Mouse (Mus musculus): ENCODE data around the gene Slc7a14. TPM values are rescaled to one million over a fixed set of nuclear protein-coding genes. Genes with fewer than 3 reads are reported as not detected.

The Slc7a14 gene
- polyA plus RNA-seq, 1 experiment from 2014 or later = 0.11 TPM

DNA sequence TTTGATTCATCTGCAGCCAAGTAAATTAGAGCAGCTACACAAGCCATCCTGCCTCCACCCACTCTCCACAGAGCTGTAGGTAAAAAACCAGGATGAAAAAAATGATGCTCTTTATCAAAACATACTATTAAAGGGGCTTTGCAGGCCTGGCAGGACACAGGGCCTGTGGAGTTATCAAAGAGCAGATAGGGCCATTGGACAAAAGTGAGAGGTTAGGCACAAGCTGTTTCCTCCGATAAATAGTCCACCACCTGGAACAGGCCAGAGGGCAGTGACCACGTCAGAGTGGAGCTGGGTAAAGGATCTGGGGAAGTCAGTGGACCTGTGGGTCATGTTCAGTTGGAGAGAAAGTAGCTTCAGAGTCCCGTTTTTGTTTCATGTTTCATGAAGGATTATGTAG is 57.6 kb downstream of the Slc7a14 start:
- no peaks in the 10 kb centered on the region for H3K9me3 ChIP-seq (ENCODE audit: control insufficient read depth, low read length)
- H3K4me1 ChIP-seq (ENCODE audit: control insufficient read depth, insufficient read depth, low read length) = no peaks in the 10 kb centered on the region
- H3K4me2 ChIP-seq (replicated peaks; ENCODE audit: low read depth, low read length) = no peak overlapping the region
- 62% methylated on average over 3 of the region's 3 CpGs for WGBS
- no peak for ATAC-seq (ENCODE audit: low FRiP score, low TSS enrichment)
- no peak overlapping the region for H3K27ac ChIP-seq (ENCODE audit: low read depth, low read length)
- no peaks in the 10 kb centered on the region for H3K36me3 ChIP-seq (ENCODE audit: control insufficient read depth, insufficient read depth, low read length)
- H3K27me3 ChIP-seq (ENCODE audit: control insufficient read depth, insufficient read depth, low read length) = no peaks in the 10 kb centered on the region
- H3K4me3 ChIP-seq (ENCODE audit: low read length) = no peak overlapping the region
- no peak overlapping the region for H3K9ac ChIP-seq (ENCODE audit: low read depth, low read length)

DNA sequence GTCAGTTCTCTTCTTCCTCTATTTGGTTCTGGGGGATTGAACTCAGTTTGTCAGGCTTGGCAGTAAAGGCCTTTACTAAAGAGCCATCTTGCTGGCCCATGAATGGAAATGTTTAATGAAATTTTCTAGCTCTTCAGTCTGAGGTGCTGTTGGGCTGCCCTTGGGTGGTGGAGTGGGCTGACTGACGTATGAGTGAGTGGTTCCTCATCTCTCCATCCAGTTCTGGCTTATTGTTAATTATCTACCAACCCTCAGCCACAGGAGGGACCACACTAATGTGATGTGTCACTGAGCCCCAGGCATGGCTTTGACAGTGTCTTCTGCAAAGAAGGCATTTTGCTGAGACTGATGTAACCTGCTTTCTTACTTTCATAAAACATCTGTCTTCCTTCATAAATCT is 66.7 kb downstream of the Slc7a14 start:
- Histone ChIP-seq H3K9me3 (ENCODE audit: control insufficient read depth, low read length) (no peaks in the 10 kb centered on the region; the same call in 1 of the 2 replicates), H3K27ac (ENCODE audit: low read depth, low read length) (no peak overlapping the region), H3K4me3 (ENCODE audit: low read length) (no peak overlapping the region), H3K9ac (ENCODE audit: low read depth, low read length) (no peak overlapping the region), H3K4me2 (replicated peaks; ENCODE audit: low read depth, low read length) (no peak overlapping the region), H3K36me3 (ENCODE audit: control insufficient read depth, insufficient read depth, low read length) (no peaks in the 10 kb centered on the region), H3K27me3 (ENCODE audit: control insufficient read depth, insufficient read depth, low read length) (no peaks in the 10 kb centered on the region), H3K4me1 (ENCODE audit: control insufficient read depth, insufficient read depth, low read length) (no peaks in the 10 kb centered on the region)
- WGBS = 57% methylated on average over 1 of the region's 1 CpGs
- ATAC-seq (ENCODE audit: low FRiP score, low TSS enrichment) = no peak

DNA sequence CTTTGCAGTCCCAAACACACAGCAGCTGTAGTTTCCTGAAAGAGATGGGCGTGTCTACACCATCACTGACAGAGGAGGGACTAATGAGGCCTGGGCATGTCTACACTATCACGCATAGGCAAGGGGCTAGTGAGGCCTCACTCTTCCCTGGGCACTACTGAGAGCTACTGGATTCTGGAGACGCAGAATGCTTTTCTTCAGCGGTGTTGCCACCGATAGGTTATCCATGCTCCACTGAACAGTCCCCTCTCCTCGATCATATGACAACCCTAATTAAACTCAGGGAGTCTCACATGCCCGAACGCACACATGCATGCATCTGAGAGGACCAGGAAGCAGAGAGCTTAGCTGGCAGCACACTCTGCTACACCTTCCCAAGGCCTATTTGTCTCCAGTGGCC is 69.3 kb downstream of the Slc7a14 start:
- Histone ChIP-seq H3K4me2 (replicated peaks; ENCODE audit: low read depth, low read length) (no peak overlapping the region), H3K27ac (ENCODE audit: low read depth, low read length) (no peak overlapping the region), H3K9ac (ENCODE audit: low read depth, low read length) (no peak overlapping the region), H3K36me3 (ENCODE audit: control insufficient read depth, insufficient read depth, low read length) (no peaks in the 10 kb centered on the region), H3K27me3 (ENCODE audit: control insufficient read depth, insufficient read depth, low read length) (no peaks in the 10 kb centered on the region), H3K4me3 (ENCODE audit: low read length) (no peak overlapping the region), H3K4me1 (ENCODE audit: control insufficient read depth, insufficient read depth, low read length) (peaks cover 5% of the 10 kb centered on the region), H3K9me3 (ENCODE audit: control insufficient read depth, low read length) (no peaks in the 10 kb centered on the region; the same call in 1 of the 2 replicates)
- WGBS = 52% methylated on average over 8 of the region's 8 CpGs
- peak; percentile 84 for ATAC-seq (ENCODE audit: low FRiP score, low TSS enrichment)

DNA sequence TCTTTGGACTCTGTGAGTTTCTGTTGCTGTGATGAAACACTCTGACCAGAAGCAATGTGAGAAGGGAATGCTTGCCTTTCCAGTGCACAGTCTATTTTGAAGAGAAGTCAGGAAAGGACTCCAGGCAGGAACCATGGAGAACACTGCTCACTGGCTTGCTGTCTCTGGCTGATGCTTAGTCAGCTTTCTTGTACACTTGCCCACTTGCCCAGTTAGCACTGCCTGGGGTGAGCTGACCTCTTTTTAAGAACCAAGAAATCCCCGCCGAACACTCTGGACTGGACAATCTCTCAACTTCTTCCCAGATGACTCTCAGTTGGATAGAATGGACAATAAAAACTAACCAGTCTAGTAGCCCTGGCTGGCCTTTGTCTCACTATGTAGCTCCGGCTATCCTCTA is 70.5 kb downstream of the Slc7a14 start:
- no peaks in the 10 kb centered on the region for H3K27me3 ChIP-seq (ENCODE audit: control insufficient read depth, insufficient read depth, low read length)
- WGBS = 93% methylated on average over 3 of the region's 3 CpGs
- H3K9ac ChIP-seq (ENCODE audit: low read depth, low read length) = no peak overlapping the region
- no peaks in the 10 kb centered on the region; the same call in 1 of the 2 replicates for H3K9me3 ChIP-seq (ENCODE audit: control insufficient read depth, low read length)
- no peak overlapping the region for H3K4me2 ChIP-seq (replicated peaks; ENCODE audit: low read depth, low read length)
- no peak overlapping the region for H3K27ac ChIP-seq (ENCODE audit: low read depth, low read length)
- no peak overlapping the region for H3K4me3 ChIP-seq (ENCODE audit: low read length)
- no peaks in the 10 kb centered on the region for H3K36me3 ChIP-seq (ENCODE audit: control insufficient read depth, insufficient read depth, low read length)
- ATAC-seq (ENCODE audit: low FRiP score, low TSS enrichment) = no peak
- H3K4me1 ChIP-seq (ENCODE audit: control insufficient read depth, insufficient read depth, low read length) = peaks cover 14% of the 10 kb centered on the region

DNA sequence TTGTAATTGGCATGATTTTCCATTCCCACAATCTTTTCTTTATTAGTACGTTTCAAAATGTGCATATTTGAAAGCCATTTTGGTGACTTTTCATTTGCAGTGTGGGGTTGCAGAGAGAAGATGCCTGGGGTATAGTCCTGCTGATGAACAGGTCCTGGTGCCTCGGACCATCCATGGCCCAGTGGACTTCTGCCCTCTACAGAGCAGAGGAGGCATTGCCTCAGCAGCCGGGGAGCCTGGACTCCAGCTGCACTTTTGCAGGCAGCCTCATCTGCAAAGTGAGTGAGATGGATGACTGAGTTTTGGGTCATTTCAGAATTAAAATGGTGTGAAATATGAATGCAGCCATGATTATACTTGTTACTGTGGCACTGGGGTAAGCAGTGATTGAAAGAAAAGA is 72.2 kb downstream of the Slc7a14 start:
- no peak overlapping the region for H3K27ac ChIP-seq (ENCODE audit: low read depth, low read length)
- H3K9ac ChIP-seq (ENCODE audit: low read depth, low read length) = no peak overlapping the region
- WGBS = 44% methylated on average over 3 of the region's 3 CpGs
- H3K4me3 ChIP-seq (ENCODE audit: low read length) = no peak overlapping the region
- H3K36me3 ChIP-seq (ENCODE audit: control insufficient read depth, insufficient read depth, low read length) = no peaks in the 10 kb centered on the region
- peaks cover 20% of the 10 kb centered on the region for H3K4me1 ChIP-seq (ENCODE audit: control insufficient read depth, insufficient read depth, low read length)
- ATAC-seq (ENCODE audit: low FRiP score, low TSS enrichment) = no peak
- no peak overlapping the region for H3K4me2 ChIP-seq (replicated peaks; ENCODE audit: low read depth, low read length)
- no peaks in the 10 kb centered on the region for H3K27me3 ChIP-seq (ENCODE audit: control insufficient read depth, insufficient read depth, low read length)
- H3K9me3 ChIP-seq (ENCODE audit: control insufficient read depth, low read length) = no peaks in the 10 kb centered on the region; the same call in 1 of the 2 replicates

DNA sequence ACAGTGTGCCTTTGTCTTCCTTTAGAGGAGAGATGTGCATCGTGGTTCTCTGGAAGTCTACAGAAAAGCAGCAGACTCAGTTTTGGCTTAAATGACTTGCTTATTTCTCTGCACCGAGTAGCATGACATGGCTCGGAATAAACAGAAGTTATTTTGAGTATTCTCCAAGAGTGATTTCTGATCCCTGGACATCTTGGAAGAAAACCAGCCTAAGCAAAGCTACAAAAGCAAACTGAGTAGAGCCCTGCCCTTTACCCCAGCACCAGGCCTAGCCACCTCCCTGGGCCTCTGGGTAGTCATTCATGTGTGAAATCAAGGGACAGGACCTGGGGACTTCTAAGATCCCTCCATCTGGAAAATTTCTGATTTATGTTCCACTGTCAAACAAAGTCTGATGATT is 74.0 kb downstream of the Slc7a14 start:
- H3K4me3 ChIP-seq (ENCODE audit: low read length) = no peak overlapping the region
- no peak overlapping the region for H3K4me2 ChIP-seq (replicated peaks; ENCODE audit: low read depth, low read length)
- peak overlapping the region; percentile 76 for H3K27ac ChIP-seq (ENCODE audit: low read depth, low read length)
- H3K9me3 ChIP-seq (ENCODE audit: control insufficient read depth, low read length) = no peaks in the 10 kb centered on the region
- no peaks in the 10 kb centered on the region for H3K36me3 ChIP-seq (ENCODE audit: control insufficient read depth, insufficient read depth, low read length)
- peaks cover 28% of the 10 kb centered on the region for H3K4me1 ChIP-seq (ENCODE audit: control insufficient read depth, insufficient read depth, low read length)
- 54% methylated on average over 3 of the region's 3 CpGs for WGBS
- no peaks in the 10 kb centered on the region for H3K27me3 ChIP-seq (ENCODE audit: control insufficient read depth, insufficient read depth, low read length)
- H3K9ac ChIP-seq (ENCODE audit: low read depth, low read length) = no peak overlapping the region
- peak; percentile 23; the same call in 1 of the 2 replicates for ATAC-seq (ENCODE audit: low FRiP score, low TSS enrichment)

DNA sequence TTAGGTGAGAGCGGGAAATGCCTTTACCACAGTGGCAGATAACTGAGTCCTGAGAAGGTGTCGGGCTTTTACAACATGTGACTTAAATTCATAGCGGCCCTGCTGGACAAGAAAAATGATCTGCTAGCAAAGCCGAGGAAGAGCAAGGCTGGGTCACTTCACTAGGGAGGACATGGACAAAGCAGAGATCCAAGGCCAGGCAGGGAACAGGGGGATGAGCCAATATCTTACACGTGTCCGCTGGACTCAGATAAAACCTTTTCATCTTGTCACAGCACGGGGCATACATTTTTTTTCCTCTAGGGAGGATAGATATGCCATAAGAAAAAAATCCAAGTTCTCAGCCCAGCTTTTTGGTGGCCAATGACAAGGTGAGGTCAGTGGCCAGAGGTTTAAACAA is 75.8 kb downstream of the Slc7a14 start:
- H3K27ac ChIP-seq (ENCODE audit: low read depth, low read length) = peak overlapping the region; percentile 79
- H3K4me2 ChIP-seq (replicated peaks; ENCODE audit: low read depth, low read length) = no peak overlapping the region
- H3K9ac ChIP-seq (ENCODE audit: low read depth, low read length) = no peak overlapping the region
- H3K4me3 ChIP-seq (ENCODE audit: low read length) = no peak overlapping the region
- no peaks in the 10 kb centered on the region for H3K36me3 ChIP-seq (ENCODE audit: control insufficient read depth, insufficient read depth, low read length)
- H3K4me1 ChIP-seq (ENCODE audit: control insufficient read depth, insufficient read depth, low read length) = peaks cover 28% of the 10 kb centered on the region
- 24% methylated on average over 7 of the region's 7 CpGs for WGBS
- no peak for ATAC-seq (ENCODE audit: low FRiP score, low TSS enrichment)
- H3K9me3 ChIP-seq (ENCODE audit: control insufficient read depth, low read length) = no peaks in the 10 kb centered on the region
- no peaks in the 10 kb centered on the region for H3K27me3 ChIP-seq (ENCODE audit: control insufficient read depth, insufficient read depth, low read length)

DNA sequence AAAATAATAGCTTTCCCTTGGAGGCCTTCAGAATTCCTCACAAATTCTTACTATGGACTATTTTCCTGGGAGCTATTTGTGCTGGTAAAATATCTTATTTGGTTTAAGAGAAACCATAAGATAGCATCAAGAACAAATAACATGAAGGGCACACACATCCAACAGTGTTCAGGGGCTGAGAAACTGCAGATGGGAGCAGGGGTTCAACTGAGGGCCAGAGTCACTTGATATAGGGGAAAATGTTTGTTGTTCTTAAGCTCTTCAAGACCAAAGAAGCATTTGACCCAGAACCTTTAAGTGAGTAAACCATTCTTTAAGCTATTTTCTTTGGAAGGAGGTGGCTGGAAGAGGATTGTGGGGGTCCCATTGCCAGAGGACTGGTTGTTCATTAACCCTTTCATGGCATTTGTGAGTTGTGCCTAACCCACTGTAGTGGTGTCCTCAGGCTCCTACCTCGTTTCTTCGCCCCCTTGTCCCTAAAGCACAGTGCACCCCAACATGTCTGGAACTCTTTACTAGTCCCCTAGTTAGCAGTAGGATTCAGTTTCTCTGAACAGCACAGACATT is 76.3 kb downstream of the Slc7a14 start:
- H3K27me3 ChIP-seq (ENCODE audit: control insufficient read depth, insufficient read depth, low read length) = no peaks in the 10 kb centered on the region
- 37% methylated on average over 2 of the region's 2 CpGs for WGBS
- peaks cover 28% of the 10 kb centered on the region for H3K4me1 ChIP-seq (ENCODE audit: control insufficient read depth, insufficient read depth, low read length)
- peak; percentile 84 for ATAC-seq (ENCODE audit: low FRiP score, low TSS enrichment)
- no peaks in the 10 kb centered on the region for H3K36me3 ChIP-seq (ENCODE audit: control insufficient read depth, insufficient read depth, low read length)
- H3K27ac ChIP-seq (ENCODE audit: low read depth, low read length) = peak overlapping the region; percentile 79
- H3K4me3 ChIP-seq (ENCODE audit: low read length) = no peak overlapping the region
- no peaks in the 10 kb centered on the region for H3K9me3 ChIP-seq (ENCODE audit: control insufficient read depth, low read length)
- H3K9ac ChIP-seq (ENCODE audit: low read depth, low read length) = no peak overlapping the region
- no peak overlapping the region for H3K4me2 ChIP-seq (replicated peaks; ENCODE audit: low read depth, low read length)

DNA sequence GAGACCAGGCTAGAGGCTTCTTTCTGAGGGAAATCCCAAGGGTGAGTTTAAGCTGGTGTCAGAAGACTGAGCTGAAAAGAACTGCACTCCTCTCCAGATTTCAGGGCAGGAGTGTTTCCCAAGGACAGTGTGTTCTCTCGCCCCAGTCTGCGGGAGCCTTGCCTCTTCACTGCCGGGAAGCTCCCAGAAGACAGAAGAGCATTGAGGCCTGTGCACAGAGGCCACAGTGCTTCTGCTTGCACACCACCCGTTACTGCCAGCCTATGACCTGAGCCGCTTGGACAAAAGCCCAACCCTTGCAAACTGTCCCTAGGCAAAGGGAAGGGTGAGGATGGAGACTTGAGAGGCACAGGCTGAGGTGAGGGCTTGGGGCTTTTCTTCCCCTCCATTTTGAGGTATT is 80.9 kb downstream of the Slc7a14 start:
- no peak overlapping the region for H3K27ac ChIP-seq (ENCODE audit: low read depth, low read length)
- 87% methylated on average over 5 of the region's 5 CpGs for WGBS
- H3K27me3 ChIP-seq (ENCODE audit: control insufficient read depth, insufficient read depth, low read length) = no peaks in the 10 kb centered on the region
- H3K9ac ChIP-seq (ENCODE audit: low read depth, low read length) = no peak overlapping the region
- no peak for ATAC-seq (ENCODE audit: low FRiP score, low TSS enrichment)
- no peak overlapping the region for H3K4me3 ChIP-seq (ENCODE audit: low read length)
- no peaks in the 10 kb centered on the region for H3K36me3 ChIP-seq (ENCODE audit: control insufficient read depth, insufficient read depth, low read length)
- no peaks in the 10 kb centered on the region for H3K9me3 ChIP-seq (ENCODE audit: control insufficient read depth, low read length)
- no peak overlapping the region for H3K4me2 ChIP-seq (replicated peaks; ENCODE audit: low read depth, low read length)
- peaks cover 13% of the 10 kb centered on the region for H3K4me1 ChIP-seq (ENCODE audit: control insufficient read depth, insufficient read depth, low read length)
